Mouse (Mus musculus) cerebellum, adult 18-20 months (tissue): ENCODE measurements at regions not wholly inside any gene's neighbourhood (a gene's known extent, or its start where the extent isn't known, plus 50 kb on each side); places are given as distances from the start of the nearest gene placed in this dataset.

Experiments
- DNase-seq, 2 experiments: peaks; one replicate each; pipeline ENCODE4 v3.0.0; 2021

DNA sequence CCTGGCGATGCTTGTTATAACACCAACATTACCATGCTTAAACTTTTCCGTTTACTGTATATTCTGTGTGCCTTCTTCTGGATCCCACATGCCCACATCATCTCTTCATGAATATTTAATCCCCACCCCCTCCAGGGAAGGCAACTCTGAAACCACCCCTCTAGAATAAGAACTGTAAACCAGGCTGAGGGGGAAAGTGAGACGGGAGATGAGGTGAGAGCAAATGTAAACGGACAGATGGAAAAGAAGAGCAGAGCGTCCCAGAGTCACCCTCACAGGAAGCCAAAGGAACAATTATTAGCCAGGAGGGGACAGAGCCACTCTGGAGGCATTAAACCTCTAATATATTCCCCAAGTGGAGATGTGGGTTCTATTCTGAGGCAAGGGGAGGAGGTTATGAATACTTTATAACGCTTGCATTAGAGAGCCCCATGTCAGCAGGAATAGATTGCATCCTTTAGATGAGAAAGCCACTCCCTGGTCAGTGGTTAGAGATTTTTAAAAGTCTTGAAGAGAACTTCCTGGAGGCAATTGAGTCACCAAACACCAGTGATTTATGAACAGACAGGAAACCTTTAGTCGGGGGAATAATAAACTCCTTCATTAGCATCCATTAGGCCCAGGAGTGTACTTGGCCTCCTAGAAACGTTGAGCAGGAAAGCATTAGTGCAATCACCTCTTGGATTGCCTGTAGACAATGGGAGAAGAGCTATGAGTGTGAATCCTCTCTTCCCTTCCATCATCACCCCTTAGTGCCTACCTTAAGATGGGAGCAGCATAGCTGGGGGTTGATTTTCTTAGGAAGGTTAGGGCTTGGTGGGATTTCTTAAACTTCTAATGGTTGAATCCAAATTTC is 220.1 kb downstream of the Elavl2 start:
- no peak for DNase-seq

DNA sequence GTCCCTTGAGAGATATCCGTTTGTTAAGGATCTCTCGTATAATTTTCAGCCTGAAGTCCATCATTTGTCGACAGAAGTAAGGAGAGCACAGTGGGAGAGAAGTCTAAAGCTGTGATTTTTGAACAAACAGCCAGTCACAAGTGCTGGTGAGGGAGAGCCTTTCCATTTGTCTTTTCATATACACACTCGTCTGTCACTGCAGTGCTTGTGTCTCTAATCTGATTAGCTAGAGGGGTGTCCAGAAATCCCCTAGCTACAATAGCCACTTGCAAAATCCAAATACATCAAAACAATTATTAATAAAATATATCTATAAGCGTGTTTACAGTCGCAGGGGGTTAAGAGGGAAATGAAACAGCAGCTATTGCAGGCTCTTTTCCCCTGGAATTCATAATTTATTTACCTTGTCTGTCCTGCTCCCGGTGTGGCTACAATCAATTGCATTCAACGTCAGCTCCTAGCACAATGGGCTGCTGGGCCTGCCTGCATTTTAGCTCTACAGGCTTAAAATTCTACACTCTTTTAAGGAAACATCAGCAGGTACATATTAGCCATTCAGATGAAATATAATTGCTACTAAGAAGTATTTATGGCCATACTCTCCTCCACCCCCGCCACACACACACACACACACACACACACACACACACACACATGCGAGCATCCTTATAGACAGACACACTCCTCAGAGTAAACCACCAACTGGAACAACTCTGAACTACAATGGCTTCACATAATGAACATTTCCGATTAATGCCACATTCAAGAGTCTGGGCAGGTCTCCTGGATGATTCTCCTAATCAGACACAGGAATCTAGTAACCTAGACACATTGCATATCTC is 236.1 kb downstream of the Elavl2 start:
- DNase-seq, result no peak

DNA sequence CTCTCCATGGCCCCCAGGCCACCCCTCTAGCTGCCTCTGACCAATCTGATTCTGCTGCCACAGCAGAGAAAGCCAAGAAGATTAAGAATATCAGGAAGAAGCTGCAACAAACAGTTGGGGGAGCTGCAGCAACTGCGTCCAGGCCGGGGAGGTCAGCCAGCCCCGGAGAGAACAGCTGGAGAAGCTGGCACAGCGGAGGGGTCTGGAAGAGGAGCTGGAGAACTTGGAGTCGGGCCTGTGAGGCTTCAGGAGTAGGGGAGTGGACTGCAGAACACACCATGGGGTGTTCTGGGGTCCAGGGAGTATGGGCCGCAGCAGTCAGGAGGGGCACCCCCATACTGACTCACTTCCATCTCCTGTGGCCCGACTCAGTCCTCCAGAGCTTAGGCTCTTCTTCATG is 243.5 kb downstream of the Elavl2 start:
- DNase-seq, result no peak

DNA sequence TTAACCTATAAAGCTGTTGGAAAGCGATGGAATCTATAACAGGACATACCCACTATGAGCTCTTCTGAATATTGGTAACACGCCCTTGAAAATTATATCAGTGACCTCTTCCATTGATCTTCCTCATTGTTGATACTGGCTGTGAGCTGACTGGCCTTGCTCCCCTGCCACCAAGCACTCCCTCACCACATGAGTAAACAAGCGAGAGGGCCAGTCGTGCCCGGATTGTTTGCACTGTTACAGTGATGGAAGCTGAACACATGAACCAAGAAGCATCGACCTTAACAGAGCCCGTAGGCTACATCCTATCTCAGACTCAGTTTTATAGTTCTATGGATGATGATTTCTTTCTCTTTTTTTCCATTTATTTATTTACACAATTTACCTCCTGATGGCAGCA is 255.9 kb downstream of the Elavl2 start:
- no peak for DNase-seq

DNA sequence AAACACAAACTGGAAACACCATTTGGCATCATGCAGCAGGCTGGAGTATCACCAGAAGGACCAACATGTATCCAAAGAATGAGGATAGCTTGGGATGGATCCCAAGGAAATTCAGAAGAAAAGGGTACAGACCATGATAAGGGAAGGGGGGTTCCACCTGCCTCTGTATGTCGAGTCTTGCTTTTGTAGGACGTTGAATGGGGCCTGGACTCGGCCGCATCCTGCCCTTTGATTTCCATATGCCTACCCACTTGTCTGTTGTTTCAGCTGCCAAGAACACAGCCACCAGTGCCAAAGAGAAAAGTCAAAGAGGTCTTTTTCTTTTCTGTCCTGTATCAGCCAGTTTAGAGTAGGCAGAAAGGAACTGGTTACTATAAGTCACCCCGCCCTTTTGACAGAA is 256.7 kb downstream of the Elavl2 start:
- peak; percentile 17 to 27 for DNase-seq

DNA sequence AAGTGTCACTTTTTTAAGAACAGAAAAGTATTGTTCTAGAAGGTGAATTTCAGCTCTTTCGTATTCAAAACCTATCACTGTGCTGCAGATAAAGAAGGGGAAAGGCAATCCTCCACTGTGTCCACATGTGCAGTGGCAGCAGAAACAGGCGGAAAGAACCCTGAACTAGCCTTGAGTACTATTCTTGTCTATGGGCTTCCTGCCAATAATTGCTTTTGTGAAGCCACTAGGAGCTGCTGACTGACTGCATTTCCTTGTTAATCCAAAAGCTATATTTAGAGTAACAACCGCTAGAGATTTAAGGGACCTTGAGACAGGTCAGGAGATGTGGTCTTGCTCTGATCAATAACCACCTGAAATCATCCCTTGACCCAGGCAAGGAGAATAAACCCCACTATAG is 265.3 kb downstream of the Elavl2 start:
- no peak for DNase-seq

DNA sequence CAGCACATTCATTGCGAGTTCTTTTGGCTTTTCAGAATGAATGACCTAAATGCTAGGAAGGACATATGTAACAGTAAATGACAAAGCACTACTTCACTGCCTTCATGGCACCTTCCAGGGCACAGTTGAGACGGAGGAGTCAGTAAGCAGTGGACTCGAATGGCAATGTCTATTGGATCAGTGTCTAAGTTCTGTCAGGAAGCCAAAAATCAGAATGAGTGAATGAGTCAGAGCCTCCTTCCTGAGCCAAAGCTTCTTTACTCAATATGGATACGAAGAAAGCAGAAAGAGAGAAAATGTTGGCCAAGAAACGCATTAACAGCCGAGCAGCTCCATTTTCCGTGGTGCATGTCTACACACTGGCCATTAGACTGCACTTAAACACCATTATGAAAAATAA is 268.3 kb downstream of the Elavl2 start:
- DNase-seq, result no peak

DNA sequence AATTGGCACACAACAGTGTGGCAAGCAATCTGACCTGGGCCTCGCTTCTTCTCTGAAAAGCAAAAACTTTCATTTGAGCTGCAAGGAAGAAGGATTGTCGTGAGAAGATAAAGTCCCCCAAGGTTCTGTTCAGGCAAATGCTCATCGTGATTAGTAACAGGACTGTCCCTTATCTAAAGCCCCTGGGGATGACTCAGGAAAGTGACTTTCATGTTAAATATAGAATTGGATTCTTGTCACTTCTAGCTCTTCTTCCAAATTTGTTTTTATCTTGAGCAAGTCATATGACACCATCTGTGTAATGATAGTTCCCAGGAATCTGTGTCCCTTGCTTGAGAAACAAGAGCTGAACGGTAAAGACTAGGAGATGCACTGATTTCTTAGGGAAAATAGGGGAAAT is 280.3 kb downstream of the Elavl2 start:
- DNase-seq, result no peak

DNA sequence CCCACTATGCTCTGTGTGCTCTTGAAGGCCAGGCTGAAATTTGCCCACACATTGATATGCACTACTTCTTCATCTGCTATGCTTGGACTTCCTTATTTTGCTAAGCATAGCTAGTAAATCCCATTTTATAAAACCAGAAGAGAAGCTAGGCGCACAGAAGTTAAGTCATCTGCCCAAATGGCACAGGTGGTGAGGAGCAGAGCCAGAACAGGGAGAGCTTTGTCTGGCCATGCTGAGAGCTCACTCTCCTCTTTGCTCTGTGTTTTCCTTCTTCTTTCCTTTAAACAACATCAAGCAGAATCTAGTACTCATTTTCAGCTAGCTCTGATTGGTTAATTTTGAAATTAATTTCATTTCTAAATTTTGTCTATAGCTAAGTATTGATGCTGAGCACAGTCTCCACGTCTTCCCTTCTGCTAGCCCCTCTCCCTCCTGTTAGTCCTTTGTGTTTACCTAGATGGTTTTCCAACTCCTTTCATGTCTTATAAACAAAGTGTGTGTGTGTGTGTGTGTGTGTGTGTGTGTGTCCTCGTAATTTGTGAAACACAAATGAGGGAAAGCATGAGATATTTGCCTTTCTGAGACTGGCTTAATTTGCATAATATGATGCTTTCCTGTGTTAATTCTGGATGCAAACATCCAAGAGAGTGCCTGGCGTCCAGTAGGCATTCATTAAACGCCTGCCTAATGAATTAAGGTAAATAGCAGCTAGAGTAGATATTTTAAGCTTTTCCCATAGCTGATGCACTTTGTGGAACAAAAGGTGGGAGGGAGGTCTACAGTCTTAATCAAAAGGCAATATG is 283.6 kb downstream of the Elavl2 start:
- peak; percentile 29 to 46 for DNase-seq

DNA sequence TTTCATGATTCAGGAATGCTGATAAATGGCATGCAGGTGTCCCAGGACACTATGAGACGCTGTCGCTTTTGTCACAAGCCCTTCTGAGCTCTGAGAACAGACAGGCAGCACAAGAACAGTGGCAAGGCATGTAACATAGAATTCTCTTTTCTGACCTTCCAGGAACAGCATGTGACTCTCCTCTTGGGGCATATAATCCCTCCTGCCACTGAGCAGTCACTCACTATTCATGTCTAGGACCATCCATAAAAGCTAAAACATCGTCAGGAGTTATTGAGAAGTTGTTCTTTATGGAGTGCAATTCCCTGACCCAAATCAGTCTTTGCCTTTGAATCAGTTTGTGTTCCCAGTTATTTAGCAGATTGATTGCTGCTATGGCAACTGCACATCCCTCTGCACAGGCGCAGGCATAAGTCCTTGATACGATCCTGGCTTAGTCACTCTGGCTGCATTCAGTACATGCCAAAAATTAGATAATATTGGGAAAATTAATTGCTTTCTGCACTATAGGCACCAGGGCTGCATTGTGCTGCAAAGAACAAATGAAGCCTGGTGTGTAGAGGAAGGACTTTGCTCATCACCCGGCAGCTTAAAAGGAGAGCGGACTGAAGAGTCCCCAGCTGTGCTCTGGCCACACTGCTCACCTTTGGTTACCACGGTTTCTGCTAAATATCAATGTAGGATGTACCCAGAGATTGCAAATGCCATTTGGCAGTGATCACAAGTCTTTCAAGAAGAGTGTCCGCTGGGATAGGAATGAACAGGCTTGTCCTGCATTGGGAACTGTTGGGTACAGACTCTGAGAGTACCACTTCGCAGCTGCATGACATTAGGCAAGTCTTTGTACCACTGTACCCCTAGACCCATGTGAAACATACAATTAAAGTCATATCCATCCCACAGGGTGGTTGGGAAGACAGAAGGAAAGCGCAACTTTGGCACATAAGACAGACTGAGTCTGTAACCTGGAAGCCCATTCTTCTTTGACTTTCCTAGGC is 288.6 kb downstream of the Elavl2 start:
- DNase-seq, result no peak

DNA sequence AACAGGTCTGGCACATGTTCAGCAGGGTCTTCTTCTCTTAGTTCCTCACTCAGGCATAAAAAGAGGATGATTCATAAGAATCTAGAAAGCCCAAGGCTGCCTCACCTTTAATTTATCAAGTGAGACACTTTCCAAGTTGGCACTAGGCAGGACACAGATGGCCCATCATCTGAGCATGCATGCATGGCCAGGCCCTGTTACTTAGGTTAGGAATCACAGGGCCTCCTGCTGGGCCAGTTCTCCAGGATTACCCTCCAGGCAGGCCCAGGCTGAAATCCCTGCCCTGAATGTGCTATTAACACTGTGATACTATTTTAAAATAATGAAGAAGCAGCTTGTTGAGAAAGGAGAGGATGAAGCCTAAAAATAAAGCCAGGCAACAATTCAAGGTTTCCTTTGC is 304.5 kb downstream of the Elavl2 start:
- peak; percentile 91 to 94 for DNase-seq

DNA sequence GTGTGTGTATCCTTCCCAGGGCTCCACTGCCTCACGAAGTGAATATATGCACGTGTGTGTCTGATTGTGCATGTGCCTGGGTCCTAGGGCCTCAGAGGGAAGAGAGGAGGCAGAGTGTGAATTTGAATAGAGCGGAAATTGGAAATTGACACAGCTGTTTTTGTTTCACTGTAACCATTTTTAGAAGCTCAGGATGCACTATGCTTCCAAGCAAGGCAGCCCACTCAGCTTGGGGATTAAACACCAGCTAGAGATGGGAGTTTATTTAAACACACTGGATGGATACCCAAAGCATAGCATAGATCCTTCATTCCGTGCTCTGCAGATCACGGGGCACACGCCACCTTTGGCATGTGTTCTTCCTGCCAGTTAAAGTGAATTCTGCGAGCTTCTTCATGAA is 306.2 kb downstream of the Elavl2 start:
- no peak for DNase-seq

DNA sequence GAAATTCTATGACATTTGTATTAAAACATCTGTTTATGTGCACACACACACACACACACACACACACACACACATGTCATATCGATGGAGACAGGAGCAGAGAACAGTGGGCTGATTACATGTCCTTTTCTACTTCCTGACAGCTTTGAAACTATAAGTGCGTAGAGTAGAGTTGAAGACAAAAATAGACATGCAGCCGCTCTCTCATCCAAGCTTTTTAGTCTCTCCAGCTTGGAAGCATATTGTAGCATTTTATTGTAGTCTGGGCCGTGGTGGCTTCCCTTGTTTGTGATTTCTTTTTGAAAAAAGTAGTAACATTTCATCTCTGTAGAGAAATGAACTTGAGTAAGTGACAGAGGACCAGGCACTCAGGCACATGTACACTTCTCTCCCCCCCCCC is 306.7 kb downstream of the Elavl2 start:
- DNase-seq, result no peak

DNA sequence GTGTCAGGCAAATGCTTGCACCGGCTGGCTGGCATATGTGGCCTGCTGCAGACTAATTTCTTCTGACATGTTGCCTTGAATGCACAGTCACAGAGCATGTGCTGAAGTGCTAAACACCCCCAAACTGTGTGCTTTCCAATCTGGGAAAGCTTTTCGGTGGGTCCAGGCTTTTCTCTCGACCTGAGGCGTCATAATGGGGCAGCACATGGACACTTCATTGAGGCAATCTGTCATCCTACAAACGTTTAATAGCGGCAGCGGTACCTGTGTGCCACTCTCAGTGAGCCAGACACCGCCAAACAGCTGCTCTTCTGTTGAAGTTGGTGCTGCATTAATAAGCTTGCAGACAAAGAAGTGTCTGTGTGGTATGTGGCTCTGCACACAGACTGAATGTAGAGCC is 308.3 kb downstream of the Elavl2 start:
- DNase-seq, result no peak

DNA sequence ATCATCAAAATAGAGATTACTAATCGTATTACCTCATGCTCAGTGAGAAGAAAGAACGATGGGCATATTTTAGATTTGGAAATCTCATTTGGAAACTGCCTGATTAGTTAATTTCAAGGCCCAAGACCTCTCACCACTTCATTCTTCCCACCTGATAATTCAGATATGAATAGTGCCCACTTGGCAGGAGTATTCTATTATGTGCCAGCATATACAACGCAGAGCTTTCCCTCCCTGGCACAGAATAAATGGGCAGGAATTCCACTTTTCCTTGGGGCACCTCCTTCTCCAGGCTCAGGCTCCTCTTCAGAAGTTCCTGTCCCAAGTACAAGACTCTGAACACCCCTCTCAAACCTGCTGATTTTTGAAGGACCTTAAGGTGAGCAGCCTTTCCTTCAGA is 308.7 kb downstream of the Elavl2 start:
- DNase-seq, result no peak

DNA sequence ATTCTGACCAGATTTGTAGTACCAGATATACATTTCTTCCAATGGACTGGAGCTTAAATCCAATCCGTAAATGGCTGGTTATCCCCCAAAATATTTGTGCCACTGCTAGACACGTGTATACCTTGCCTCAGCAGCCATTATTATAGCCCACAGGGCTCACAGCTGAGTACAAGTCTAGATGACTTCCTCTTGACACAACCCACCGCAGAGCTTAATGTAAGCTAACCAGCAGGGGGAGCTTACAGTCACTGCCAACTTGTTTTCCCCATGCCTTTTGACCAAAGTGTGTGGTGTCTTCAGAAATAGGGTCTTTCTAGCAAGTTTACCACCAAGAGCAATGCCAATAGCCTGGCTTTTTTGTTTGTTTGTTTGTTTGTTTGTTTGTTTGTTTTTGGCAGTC is 316.6 kb downstream of the Elavl2 start:
- DNase-seq, result peak in 1 of 2 experiments; percentile 12

DNA sequence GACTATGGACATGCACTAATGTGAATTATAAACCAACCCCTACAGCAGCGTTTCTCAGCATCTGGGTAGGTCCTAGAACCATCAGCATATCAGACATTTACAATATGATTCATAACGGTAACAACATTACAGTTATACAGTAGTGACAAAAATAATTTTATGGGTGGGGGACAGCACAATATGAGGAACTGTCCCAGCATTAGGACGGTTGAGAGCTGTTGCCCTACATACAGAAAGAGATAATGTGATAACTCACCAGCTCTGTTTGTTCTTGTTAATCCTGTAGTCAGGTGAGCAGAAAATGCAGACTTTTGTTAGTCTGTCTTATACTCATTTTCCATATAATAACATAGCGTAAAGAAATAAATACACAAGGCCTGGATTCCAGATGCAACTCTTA is 319.1 kb downstream of the Elavl2 start:
- DNase-seq, result no peak

DNA sequence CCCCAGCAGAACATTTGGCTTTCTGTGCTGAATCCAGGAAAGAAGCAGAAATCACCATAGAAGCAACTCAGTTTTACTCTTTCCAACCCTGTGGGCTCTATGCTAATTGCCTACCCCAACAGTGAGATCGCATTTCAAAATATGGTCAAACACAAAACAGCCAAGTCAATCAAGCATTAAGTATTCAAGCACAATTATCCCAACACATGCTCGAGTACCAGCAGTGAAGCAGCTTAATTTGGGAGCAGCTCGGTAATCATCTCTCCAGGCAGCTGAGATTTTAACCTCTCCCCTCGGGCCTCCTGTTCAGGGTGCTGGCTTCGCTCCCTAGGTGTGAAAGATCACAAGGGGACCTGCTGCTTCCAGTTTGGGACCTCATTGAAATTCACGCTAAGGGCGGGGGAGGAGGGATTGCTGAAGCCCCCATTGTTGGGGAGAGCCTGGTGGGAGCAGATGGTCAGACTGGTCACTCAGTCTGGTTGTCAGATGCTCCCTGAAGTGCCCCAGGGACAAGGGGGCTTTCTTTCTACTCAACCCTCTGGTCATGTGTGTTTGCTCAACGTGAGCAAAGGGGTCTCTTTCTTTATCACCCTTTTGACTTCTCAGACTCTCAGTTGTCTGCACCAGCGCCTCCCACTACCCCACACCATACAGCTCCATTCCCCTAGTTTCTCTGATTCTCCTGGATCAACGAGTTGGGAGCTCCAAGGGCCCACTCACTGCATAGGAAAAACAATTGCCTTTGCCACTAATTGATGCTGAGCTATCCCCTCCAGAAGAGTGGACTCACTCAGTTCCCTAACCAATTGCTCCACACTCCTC is 319.8 kb downstream of the Elavl2 start:
- DNase-seq, result no peak

DNA sequence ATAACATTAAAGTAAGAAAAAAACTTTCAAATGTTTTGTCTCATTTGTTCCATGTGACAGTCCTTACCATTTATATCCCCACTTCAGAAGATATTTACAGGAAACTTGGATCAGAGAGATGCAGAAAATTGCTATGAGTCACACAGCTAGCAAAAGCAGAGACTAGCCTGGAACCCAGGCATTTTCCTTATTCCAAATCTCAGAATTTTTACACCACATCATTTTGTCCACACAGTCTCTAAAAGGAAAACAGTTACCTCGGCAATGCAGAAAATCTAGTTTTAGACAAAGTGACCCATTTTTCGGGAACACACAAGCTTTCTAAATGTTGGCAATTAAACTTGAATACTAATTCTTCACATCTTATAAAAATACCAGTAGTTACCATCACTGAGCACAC is 329.3 kb downstream of the Elavl2 start:
- no peak for DNase-seq

DNA sequence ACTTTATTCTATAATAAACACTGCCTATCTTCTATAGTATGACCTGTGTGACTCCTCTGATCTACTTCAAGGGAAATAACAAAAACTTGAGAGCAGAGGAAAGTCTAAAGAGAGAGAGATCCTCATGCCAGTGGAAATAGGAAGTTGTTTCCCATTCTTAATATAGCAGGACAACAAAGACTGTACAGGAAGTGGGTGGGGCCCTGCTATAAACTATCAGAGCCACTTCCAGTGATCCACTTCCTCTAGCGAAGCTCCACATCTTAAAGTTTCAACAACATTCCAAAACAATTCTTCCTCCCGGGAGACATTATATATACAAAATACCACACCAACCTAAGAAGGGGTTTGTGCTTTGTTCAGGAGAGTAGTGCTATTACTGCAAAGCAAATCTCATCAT is 339.7 kb downstream of the Elavl2 start:
- DNase-seq, result no peak

DNA sequence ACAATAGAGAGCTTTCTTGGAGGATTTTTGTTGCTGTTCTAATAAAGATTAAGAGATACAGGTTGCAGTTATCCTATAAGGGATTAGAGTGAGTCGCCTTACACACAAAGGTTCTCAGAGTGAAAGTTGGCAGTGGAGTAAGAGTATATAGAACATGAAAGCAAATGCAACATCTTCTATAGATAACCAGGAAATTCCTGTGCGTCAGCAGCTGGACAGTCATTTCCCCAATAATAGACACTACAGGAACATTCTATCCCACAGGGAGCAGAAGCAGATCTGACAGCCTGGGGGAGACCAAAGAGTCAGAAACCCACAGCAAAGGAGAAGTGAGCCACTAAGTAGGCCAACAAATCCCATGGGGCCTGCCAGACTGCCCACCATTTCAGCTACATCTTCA is 348.7 kb downstream of the Elavl2 start:
- DNase-seq, result no peak
